Mouse (Mus musculus): ENCODE data around the gene Ddb1.

DNA sequence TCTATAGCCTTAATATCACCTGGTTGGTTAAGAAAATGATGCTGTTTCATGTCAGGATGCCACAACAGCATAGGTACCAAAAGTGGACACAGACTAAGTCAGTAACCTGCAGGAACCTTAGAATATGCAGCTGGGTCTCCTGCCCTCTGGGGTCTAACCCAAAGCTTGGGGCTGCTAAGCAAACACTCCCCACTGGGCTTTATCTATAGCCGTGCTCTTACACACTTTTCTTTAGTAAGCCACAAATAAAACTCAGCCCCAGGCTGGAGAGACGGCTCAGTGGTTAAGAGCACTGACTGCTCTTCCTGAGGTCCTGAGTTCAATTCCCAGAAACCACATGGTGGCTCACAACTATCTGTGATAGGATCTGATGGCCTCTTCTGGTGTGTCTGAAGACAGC, 48.1 kb upstream of the Ddb1 start:
- TF ChIP-seq KAT2A (IDR thresholded peaks at IDR 0.05; ENCODE audit: insufficient replicate concordance, low read length) = no peak
- no peak for TF ChIP-seq CTCF (conservative IDR thresholded peaks at IDR 0.05 in 1 of 2, IDR thresholded peaks at IDR 0.05 in 1 of 2; ENCODE audit: low read depth in 2 of 2, low read length in 2 of 2)
- no peak for TF ChIP-seq TBP (conservative IDR thresholded peaks at IDR 0.05; ENCODE audit: low read depth, low read length)
- no peak for TF ChIP-seq BHLHE40 (IDR thresholded peaks at IDR 0.05; ENCODE audit: low read depth, low read length)
- no peak for TF ChIP-seq USF2 (conservative IDR thresholded peaks at IDR 0.05; ENCODE audit: low read depth, low read length)
- TF ChIP-seq EP300 (IDR thresholded peaks at IDR 0.05; ENCODE audit: low read length) = no peak
- no peak for TF ChIP-seq HCFC1 (IDR thresholded peaks at IDR 0.05; ENCODE audit: low read depth, low read length)
- TF ChIP-seq TCF12 (IDR thresholded peaks at IDR 0.05; ENCODE audit: low read depth, low read length) = no peak
- no peak for TF ChIP-seq POLR2AphosphoS2 (IDR thresholded peaks at IDR 0.05; ENCODE audit: low read depth, low read length)
- no peak for TF ChIP-seq RAD21 (IDR thresholded peaks at IDR 0.05; ENCODE audit: low read depth, low read length)
- no peak for TF ChIP-seq POLR2A (IDR thresholded peaks at IDR 0.05; ENCODE audit: low read depth, low read length)
- no peak for TF ChIP-seq ZC3H11A (IDR thresholded peaks at IDR 0.05; ENCODE audit: low read depth, low read length)
- no peak for TF ChIP-seq ELF1 (IDR thresholded peaks at IDR 0.05; ENCODE audit: low read depth, low read length)
- no peak for TF ChIP-seq MAX (IDR thresholded peaks at IDR 0.05; ENCODE audit: low read length)

Measured in CH12.LX (cell line).